Mouse (Mus musculus) lung, postnatal 10 days (tissue): ENCODE data around the gene Epc2.

Experiments used
- DNase-seq: peaks from one replicate; pipeline ENCODE4 v3.0.0; 2021

The Epc2 gene

DNA sequence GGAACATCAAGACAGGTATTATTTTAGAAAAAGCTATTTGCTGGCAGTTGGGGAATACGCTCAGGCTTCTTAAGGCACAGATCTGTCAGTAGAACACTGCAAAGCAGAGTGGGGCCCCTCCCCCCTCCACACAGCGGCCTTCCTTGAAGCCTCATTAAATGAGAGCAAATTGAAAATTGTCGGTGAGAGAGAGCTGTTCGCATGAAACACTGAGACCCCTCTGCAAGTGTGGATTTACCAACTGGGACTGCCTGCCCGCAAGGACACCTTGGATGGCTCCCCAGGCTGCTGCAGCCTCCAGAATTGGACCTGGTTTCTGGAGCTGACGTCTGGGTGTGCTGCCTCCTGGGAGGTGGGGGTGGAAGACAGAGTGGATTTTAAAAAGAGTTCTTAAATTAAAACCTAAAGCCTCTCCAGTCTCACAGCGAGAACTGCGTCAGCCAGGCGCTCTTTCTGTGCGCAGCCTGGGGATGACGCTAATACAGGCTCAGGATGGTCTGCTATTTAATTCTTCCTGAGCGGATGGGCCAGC is 120.9 kb downstream of the Epc2 start:
- DNase-seq: no peak

GRCm38 (mm10) chr2:49572684-49573083 is 121.4 kb downstream of the Epc2 start:
- no peak for DNase-seq

- DNase-seq: no peak
Measured at GRCm38 (mm10) chr2:49573282-49573681, 122.0 kb downstream of the Epc2 start.

GRCm38 (mm10) chr2:49580585-49580984 is 129.3 kb downstream of the Epc2 start:
- DNase-seq: no peak

GRCm38 (mm10) chr2:49582546-49582945 is 131.3 kb downstream of the Epc2 start:
- no peak for DNase-seq

GRCm38 (mm10) chr2:49583311-49583710 is 132.0 kb downstream of the Epc2 start:
- no peak for DNase-seq

- no peak for DNase-seq
Measured at GRCm38 (mm10) chr2:49590450-49590849, 139.2 kb downstream of the Epc2 start.

DNA sequence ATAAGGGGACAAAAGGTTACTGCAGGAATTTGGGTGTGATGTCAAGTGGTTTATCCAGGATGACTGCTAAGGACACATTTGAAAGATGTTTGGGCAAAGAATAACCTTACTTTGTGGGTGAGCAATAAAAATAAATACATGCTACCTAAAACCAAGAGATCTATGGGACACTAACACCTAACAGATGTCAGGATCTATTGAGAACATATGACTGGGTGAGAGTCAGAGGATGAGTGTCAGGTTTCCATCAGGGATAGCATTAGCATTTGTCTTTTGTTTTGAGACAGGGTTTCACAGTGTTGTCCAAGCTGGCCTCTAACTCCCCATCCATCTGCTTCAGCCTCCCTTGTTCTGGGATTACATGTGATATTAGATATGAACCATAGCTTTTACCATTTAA is 141.6 kb downstream of the Epc2 start:
- DNase-seq: no peak

GRCm38 (mm10) chr2:49594886-49595285 is 143.6 kb downstream of the Epc2 start:
- no peak for DNase-seq

- no peak for DNase-seq
Measured at GRCm38 (mm10) chr2:49596318-49596717, 145.0 kb downstream of the Epc2 start.

DNA sequence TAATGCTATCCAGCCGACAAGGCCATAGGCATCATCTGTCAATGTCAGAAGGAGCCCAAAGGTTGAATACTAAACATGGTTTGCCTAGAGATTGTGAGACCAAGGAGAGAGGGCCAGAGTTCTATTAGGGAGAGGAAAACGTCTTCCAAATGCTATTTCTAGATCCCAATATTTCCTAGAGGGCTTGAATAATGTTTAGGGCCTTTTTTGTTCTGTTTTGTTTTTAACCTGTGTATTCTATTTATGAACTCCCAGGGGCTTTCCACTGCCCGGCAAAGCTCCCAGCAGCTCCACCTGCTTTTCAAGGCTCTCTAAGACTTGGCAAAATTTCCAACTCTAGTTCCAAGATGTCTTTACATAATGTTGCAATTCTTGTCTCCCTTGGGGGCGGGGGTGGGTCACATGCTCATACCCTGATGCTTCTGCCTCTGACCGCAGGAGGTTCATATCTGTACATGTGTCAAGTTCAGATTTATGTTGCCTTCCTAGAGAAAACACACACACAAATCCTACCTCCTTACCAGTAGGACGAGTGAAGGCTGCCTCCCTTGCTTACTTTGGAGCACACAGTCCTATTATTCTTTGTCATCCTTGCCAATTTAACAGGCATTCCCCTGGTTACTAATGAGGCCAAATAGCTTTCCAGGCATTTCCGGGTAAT is 148.9 kb downstream of the Epc2 start:
- DNase-seq: no peak
